Mouse (Mus musculus) E14TG2a.4 (cell line): ENCODE measurements around the gene Ssc4d.

Experiments
- CTCF ChIP-seq: conservative IDR thresholded peaks from 2 replicates; pipeline ENCODE4 v1.5.1; 2014; ENCODE audit warnings: low read length
- POU5F1 ChIP-seq: IDR thresholded peaks from 2 replicates; pipeline ENCODE4 v1.6.1; 2014; ENCODE audit warnings: low read length, borderline replicate concordance

DNA sequence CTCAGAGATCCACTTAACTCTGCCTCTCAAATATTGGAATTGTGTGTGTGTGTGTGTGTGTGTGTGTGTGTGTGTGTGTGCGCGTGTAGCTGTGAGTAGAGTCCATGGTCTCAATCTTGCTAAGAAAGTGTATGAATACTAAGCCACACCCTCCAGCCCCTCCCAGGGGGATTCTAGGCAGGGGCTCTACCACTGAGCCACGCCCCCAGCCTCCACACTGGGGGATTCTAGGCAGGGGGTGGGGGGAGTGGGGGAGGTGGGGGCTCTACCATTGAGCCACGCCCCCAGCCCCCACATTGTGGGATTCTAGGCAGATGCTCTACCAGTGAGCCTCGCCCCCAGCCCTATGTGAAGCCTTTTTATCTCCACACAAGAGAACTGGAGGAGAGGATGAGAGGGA lies 27.7 kb downstream of the Ssc4d start:
- TF ChIP-seq CTCF, result no peak
- TF ChIP-seq POU5F1, result no peak
